Mouse (Mus musculus) kidney, adult 18-20 months (tissue): ENCODE results near the gene Ccdc15.

Experiments used
- DNase-seq: peaks from one replicate; pipeline ENCODE4 v3.0.0; 2021

Gene Ccdc15

DNA sequence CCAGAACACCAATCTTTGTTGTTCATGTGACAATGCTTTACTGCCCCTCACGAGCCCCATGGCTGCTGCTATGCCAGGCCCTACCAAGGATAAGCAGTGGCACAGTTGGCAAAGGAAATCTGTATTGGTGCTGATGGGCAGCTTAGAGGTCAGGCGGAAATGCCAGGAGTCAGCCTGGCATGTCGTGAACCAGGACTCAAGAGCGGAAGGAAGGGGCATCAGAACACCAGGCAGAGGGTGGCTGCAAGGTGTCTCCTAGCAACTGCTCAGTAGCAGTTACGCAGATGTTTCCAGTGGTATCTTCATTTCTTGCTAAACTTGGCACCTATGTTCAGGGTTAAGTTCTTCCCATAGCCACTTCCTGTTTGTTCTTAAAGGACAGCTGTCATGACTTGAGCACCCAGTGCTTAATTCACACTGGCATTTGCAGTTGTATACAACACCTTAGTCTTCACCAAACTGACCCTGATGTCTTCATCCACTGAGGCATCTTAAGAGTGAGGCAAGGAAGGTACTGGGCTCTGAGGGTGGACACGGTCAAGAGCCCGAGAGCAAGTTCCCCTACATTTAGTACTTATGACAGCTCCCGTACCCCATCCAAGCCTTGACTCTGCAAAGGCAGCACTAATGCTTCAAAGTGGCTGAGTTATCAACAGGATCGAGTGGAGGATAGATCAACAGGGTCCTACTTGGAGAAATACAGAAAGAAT, 117.6 kb downstream of the Ccdc15 start:
- no peak for DNase-seq

DNA sequence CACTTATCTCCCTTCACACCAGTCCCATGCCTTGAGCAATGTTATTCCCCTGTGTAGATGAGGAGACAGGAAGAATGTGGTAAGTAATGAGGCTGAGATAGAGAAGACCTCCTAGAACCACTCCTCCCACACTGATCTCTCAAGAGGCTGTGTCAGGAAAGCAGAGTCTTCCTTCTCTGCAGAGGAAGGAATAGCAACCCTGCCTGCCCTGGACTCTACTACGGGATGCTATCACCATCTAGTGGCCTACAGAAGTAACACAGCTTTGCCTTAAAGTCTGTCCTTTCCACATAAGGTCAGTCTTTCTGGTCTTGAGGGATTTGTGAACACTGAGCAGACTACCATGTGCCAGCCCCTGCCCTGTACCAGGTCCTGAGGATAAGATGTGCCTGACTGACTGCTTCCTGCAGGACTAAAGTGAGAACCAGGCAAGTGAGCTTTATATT, 118.3 kb downstream of the Ccdc15 start:
- DNase-seq = peak; percentile 60
